Mouse (Mus musculus): Measurements from ENCODE around the gene Ubxn11. TPM values are rescaled to one million over a fixed set of nuclear protein-coding genes. Genes with fewer than 3 reads are reported as not detected.

The Ubxn11 gene
- 34.5 TPM for polyA plus RNA-seq (2017; shearing (Covaris generic))

GRCm38 (mm10) chr4:134101979-134102741, at the start of gene Ubxn11:
TSS of gene Ubxn11 (plus strand) at chr4:134102570.

DNA sequence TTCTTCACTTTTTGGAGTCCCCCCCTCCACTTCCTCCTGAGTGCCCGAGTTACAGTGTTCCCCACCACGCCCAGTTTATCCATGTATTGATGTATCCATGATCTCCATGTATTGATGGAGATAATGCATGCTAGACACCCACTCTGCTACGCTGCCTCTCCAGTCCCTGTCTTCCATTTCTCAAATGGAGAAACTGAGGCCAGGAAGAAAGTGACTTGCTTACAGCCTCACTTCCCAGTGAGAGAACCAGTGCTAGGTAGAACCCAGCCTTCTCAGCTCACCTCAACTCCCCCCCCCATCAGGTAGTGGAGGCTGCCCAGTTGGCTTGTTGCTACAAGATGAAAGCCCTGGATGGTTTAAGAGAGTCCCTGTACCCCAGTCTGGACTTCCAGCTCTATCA, 48.8 kb upstream of the Ubxn11 start, which contains the start of gene Zfp683:
Gene Zfp683, plus strand, starts transcription at position 301 of the 400 bp plus-strand sequence.

DNA sequence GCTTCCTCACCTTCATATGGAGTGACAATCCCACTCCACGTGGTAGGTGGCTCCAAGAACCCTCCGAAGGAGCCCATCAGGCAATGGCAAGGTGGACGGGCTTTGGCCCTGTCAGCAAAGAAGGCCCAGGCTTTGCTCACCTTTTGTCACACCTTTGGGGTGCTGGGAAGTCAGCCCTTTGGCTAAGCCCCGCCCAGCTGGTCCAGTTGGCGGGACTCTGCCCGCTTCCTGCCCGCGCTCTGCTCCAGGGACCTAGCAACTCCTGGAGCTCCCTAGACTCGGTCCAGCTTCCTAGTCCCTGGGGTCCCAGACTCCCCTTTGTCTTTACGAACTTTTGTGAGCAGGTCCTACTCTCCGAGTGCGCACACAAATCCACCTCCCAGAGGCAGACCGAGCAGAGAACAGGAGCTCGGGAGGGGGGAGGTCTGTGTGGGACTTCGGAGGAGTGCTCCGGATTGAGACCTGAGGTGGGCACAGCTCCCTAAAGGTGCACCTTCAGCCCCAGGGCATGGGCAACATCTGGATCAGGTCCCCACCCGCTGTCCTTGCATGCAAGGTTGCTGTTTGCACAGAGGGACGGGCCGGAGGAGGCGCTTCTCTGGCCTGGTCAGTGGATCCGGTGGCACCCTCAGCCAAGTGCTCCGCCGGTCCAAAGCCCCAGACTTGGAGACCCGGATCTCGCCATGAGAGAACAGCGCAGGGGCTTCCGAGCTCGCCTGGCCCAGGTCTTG, 42.1 kb upstream of the Ubxn11 start, which contains the start of gene Crybg2:
Gene Crybg2, plus strand, starts transcription at position 681 of the 731 bp plus-strand sequence.

GRCm38 (mm10) chr4:134094923-134095547, 7.3 kb upstream of the Ubxn11 start, which contains the start of gene Cd52:
TSS of gene Cd52 (minus strand) at chr4:134095082.

GRCm38 (mm10) chr4:134128221-134128982, 26.0 kb downstream of the Ubxn11 start, which contains the start of gene Sh3bgrl3:
TSS of gene Sh3bgrl3 (minus strand) at chr4:134128789.

Other genes starting within 250 kb of the Ubxn11 start
- gene Rps6ka1, start 214.8 kb upstream of the Ubxn11 start, polyA plus RNA-seq (2017; shearing (Covaris generic)), result 83.7 TPM
- 247 TPM for gene Hmgn2, start 133.9 kb upstream of the Ubxn11 start, polyA plus RNA-seq (2017; shearing (Covaris generic))
- gene Dhdds, start 101.7 kb upstream of the Ubxn11 start, polyA plus RNA-seq (2017; shearing (Covaris generic)), result 21.5 TPM
- not detected for gene Lin28a, start 83.7 kb upstream of the Ubxn11 start, polyA plus RNA-seq (2017; shearing (Covaris generic))
- gene Zfp683, start 48.7 kb upstream of the Ubxn11 start, polyA plus RNA-seq (2017; shearing (Covaris generic)), result 3.8 TPM
- 15.6 TPM for gene Crybg2, start 41.8 kb upstream of the Ubxn11 start, polyA plus RNA-seq (2017; shearing (Covaris generic))
- gene Cd52, start 7.5 kb upstream of the Ubxn11 start, polyA plus RNA-seq (2017; shearing (Covaris generic)), result 1,965 TPM
- 934 TPM for gene Sh3bgrl3, start 26.2 kb downstream of the Ubxn11 start, polyA plus RNA-seq (2017; shearing (Covaris generic))
- 45.7 TPM for gene Cep85, start 84.5 kb downstream of the Ubxn11 start, polyA plus RNA-seq (2017; shearing (Covaris generic))
- not detected for gene Gm7534, start 100.4 kb downstream of the Ubxn11 start, polyA plus RNA-seq (2017; shearing (Covaris generic))
- gene Catsper4, start 124.8 kb downstream of the Ubxn11 start, polyA plus RNA-seq (2017; shearing (Covaris generic)), result not detected
- gene Cnksr1, start 135.8 kb downstream of the Ubxn11 start, polyA plus RNA-seq (2017; shearing (Covaris generic)), result not detected
- gene E130218I03Rik, start 141.1 kb downstream of the Ubxn11 start, polyA plus RNA-seq (2017; shearing (Covaris generic)), result 5.9 TPM
- 25.7 TPM for gene Zfp593, start 143.0 kb downstream of the Ubxn11 start, polyA plus RNA-seq (2017; shearing (Covaris generic))
- gene Gm30191, start 144.4 kb downstream of the Ubxn11 start, polyA plus RNA-seq (2017; shearing (Covaris generic)), result not detected
- not detected for gene Grrp1, start 151.5 kb downstream of the Ubxn11 start, polyA plus RNA-seq (2017; shearing (Covaris generic))
- 7.7 TPM for gene Pdik1l, start 185.3 kb downstream of the Ubxn11 start, polyA plus RNA-seq (2017; shearing (Covaris generic))
- not detected for gene Trim63, start 212.6 kb downstream of the Ubxn11 start, polyA plus RNA-seq (2017; shearing (Covaris generic))
- gene Slc30a2, start 240.6 kb downstream of the Ubxn11 start, polyA plus RNA-seq (2017; shearing (Covaris generic)), result not detected